Mouse (Mus musculus) intestine, embryonic 14.5 days (tissue): ENCODE data around the gene Spty2d1. TPM values are rescaled to one million over a fixed set of nuclear protein-coding genes. Genes with fewer than 3 reads are reported as not detected.
A peak's percentile ranks its signal among the peaks of the same experiment; 100 is the strongest.

Source experiments
- ATAC-seq: fragments of 200-750 bp; cut with Nextera tagmentation; replicated peaks from 2 replicates; pipeline ENCODE4 v1.8.0; 2017; ENCODE audit warnings: low read depth, moderate number of reproducible peaks, moderate TSS enrichment, moderate library complexity; ENCODE audit not compliant: low FRiP score, low TSS enrichment
- DNase-seq: peaks from one replicate; pipeline ENCODE4 v3.0.0-alpha.2; 2018; ENCODE audit warnings: low spot score
- H3K27ac ChIP-seq: fragments of 300-500 bp; sonication (generic); 2 replicates; pipeline ENCODE4 v1.5.1; 2014; ENCODE audit warnings: low read depth, mild to moderate bottlenecking, control low read depth
- H3K27me3 ChIP-seq: fragments of 300-500 bp; sonication (generic); replicated peaks from 2 replicates; pipeline ENCODE4 v1.6.1; 2014; ENCODE audit warnings: low read length, control low read depth; ENCODE audit not compliant: control insufficient read depth, insufficient read depth
- H3K36me3 ChIP-seq: fragments of 300-500 bp; sonication (generic); 2 replicates; pipeline ENCODE4 v1.6.1; 2014; ENCODE audit warnings: low read length, control low read depth; ENCODE audit not compliant: control insufficient read depth, insufficient read depth
- H3K4me1 ChIP-seq: fragments of 300-500 bp; sonication (generic); replicated peaks from 2 replicates; pipeline ENCODE4 v1.6.1; 2014; ENCODE audit warnings: low read length, control low read depth, mixed read lengths; ENCODE audit not compliant: control insufficient read depth, insufficient read depth
- H3K4me2 ChIP-seq: fragments of 300-500 bp; sonication (generic); 2 replicates; pipeline ENCODE4 v1.6.1; 2014; ENCODE audit warnings: low read length
- H3K4me3 ChIP-seq: fragments of 300-500 bp; sonication (generic); 2 replicates; pipeline ENCODE4 v1.5.1; 2014; ENCODE audit warnings: low read depth, low read length, control low read depth, mixed read lengths
- H3K9ac ChIP-seq: fragments of 300-500 bp; sonication (generic); 2 replicates; pipeline ENCODE4 v1.6.1; 2014; ENCODE audit warnings: mild to moderate bottlenecking, low read length
- H3K9me3 ChIP-seq: fragments of 300-500 bp; sonication (generic); 2 replicates; pipeline ENCODE4 v1.6.1; 2016; ENCODE audit warnings: low read length, control low read depth; ENCODE audit not compliant: control insufficient read depth
- WGBS: fragments of 180-500 bp; shearing (Covaris S2); extraction: QIAGEN DNeasy Blood & Tissue Kit; methylation state at CpG from one replicate; pipeline ENCODE4 v1.1.7; 2014; 5-methylcytosine and 5-hydroxymethylcytosine counted together
- polyA plus RNA-seq: library from polyadenylated mRNA; unstranded; fragments of >200 nt; fragmentation: Nextera tagmentation; extraction: Ambion mirVana; gene quantifications from 2 replicates; pipeline ENCODE4 v1.2.1, GENCODE M21; 2014

Spty2d1 gene
- polyA plus RNA-seq, 1 experiment from 2014 or later = 18.0 TPM

- no peak overlapping the region for H3K4me3 ChIP-seq
- no peak overlapping the region for H3K27ac ChIP-seq
- no peak overlapping the region for H3K4me2 ChIP-seq
- DNase-seq (no peak), ATAC-seq (no peak)
- H3K9me3 ChIP-seq = no peaks in the 10 kb centered on the region
- WGBS = 71% methylated on average over 3 of the region's 3 CpGs
- H3K36me3 ChIP-seq = no peaks in the 10 kb centered on the region
- no peak overlapping the region for H3K9ac ChIP-seq
- no peaks in the 10 kb centered on the region for H3K27me3 ChIP-seq
- H3K4me1 ChIP-seq = peaks cover 13% of the 10 kb centered on the region; the same call in 1 of the 2 replicates
Observed at GRCm38 (mm10) chr7:47016602-47017001, 8.4 kb upstream of the Spty2d1 start.

GRCm38 (mm10) chr7:47015390-47016065, 7.3 kb upstream of the Spty2d1 start:
- 11% methylated on average over 6 of the region's 6 CpGs for WGBS
- H3K27me3 ChIP-seq = no peaks in the 10 kb centered on the region
- no peaks in the 10 kb centered on the region for H3K9me3 ChIP-seq
- ATAC-seq (peak; percentile 99), DNase-seq (peak; percentile 83)
- H3K36me3 ChIP-seq = no peaks in the 10 kb centered on the region
- no peak overlapping the region for H3K9ac ChIP-seq
- peak overlapping the region; percentile 39 for H3K4me2 ChIP-seq
- peak overlapping the region; percentile 38; the same call in 1 of the 2 replicates for H3K27ac ChIP-seq
- H3K4me1 ChIP-seq = peaks cover 13% of the 10 kb centered on the region; the same call in 1 of the 2 replicates
- no peak overlapping the region for H3K4me3 ChIP-seq

GRCm38 (mm10) chr7:47014564-47015389, 6.6 kb upstream of the Spty2d1 start:
- H3K27me3 ChIP-seq = no peaks in the 10 kb centered on the region
- H3K9me3 ChIP-seq = no peaks in the 10 kb centered on the region
- H3K27ac ChIP-seq = peak overlapping the region; percentile 38; the same call in 1 of the 2 replicates
- DNase-seq (no peak), ATAC-seq (no peak)
- H3K4me2 ChIP-seq = no peak overlapping the region
- no peak overlapping the region for H3K4me3 ChIP-seq
- WGBS = 54% methylated on average over 10 of the region's 11 CpGs
- peaks cover 13% of the 10 kb centered on the region; the same call in 1 of the 2 replicates for H3K4me1 ChIP-seq
- H3K9ac ChIP-seq = no peak overlapping the region
- no peaks in the 10 kb centered on the region for H3K36me3 ChIP-seq

- ATAC-seq (no peak), DNase-seq (no peak)
- peaks cover 21% of the 10 kb centered on the region for H3K4me1 ChIP-seq
- H3K4me3 ChIP-seq = no peak overlapping the region
- WGBS = 40% methylated on average over 9 of the region's 9 CpGs
- H3K27me3 ChIP-seq = no peaks in the 10 kb centered on the region
- no peak overlapping the region for H3K9ac ChIP-seq
- no peak overlapping the region for H3K27ac ChIP-seq
- no peak overlapping the region for H3K4me2 ChIP-seq
- no peaks in the 10 kb centered on the region for H3K36me3 ChIP-seq
- no peaks in the 10 kb centered on the region for H3K9me3 ChIP-seq
Observed at GRCm38 (mm10) chr7:47013131-47013767, 5.0 kb upstream of the Spty2d1 start.

GRCm38 (mm10) chr7:47007818-47008167, 418 bp downstream of the Spty2d1 start:
- H3K27me3 ChIP-seq = no peaks in the 10 kb centered on the region
- H3K4me3 ChIP-seq = peak overlapping the region; percentile 75
- 1% methylated on average over 25 of the region's 25 CpGs for WGBS
- ATAC-seq = peak; percentile 71
- peak overlapping the region; percentile 77 for H3K4me2 ChIP-seq
- peaks cover 16% of the 10 kb centered on the region for H3K4me1 ChIP-seq
- H3K9ac ChIP-seq = peak overlapping the region; percentile 67
- no peak for DNase-seq
- H3K36me3 ChIP-seq = no peaks in the 10 kb centered on the region
- H3K9me3 ChIP-seq = no peaks in the 10 kb centered on the region
- H3K27ac ChIP-seq = peak overlapping the region; percentile 84

GRCm38 (mm10) chr7:47007109-47007780, 966 bp downstream of the Spty2d1 start:
- no peak for ATAC-seq
- 15% methylated on average over 21 of the region's 21 CpGs for WGBS
- Histone ChIP-seq H3K4me1 (peaks cover 21% of the 10 kb centered on the region), H3K4me3 (peak overlapping the region; percentile 75), H3K9me3 (no peaks in the 10 kb centered on the region), H3K36me3 (no peaks in the 10 kb centered on the region), H3K9ac (peak overlapping the region; percentile 67), H3K27ac (peak overlapping the region; percentile 84), H3K4me2 (peak overlapping the region; percentile 77), H3K27me3 (no peaks in the 10 kb centered on the region)
- DNase-seq = peak; percentile 64

GRCm38 (mm10) chr7:47003411-47004115, 4.6 kb downstream of the Spty2d1 start:
- Histone ChIP-seq H3K27me3 (no peaks in the 10 kb centered on the region), H3K4me3 (no peak overlapping the region), H3K9me3 (no peaks in the 10 kb centered on the region), H3K36me3 (peaks cover 8% of the 10 kb centered on the region), H3K4me2 (no peak overlapping the region), H3K27ac (no peak overlapping the region), H3K4me1 (peaks cover 42% of the 10 kb centered on the region), H3K9ac (no peak overlapping the region)
- DNase-seq (peak; percentile 24), ATAC-seq (no peak)
- WGBS = 56% methylated on average over 3 of the region's 3 CpGs

GRCm38 (mm10) chr7:47001900-47002275, 6.3 kb downstream of the Spty2d1 start:
- Histone ChIP-seq H3K9ac (no peak overlapping the region), H3K9me3 (no peaks in the 10 kb centered on the region), H3K4me2 (no peak overlapping the region), H3K4me1 (peaks cover 40% of the 10 kb centered on the region), H3K4me3 (no peak overlapping the region), H3K27ac (no peak overlapping the region), H3K27me3 (no peaks in the 10 kb centered on the region), H3K36me3 (peaks cover 25% of the 10 kb centered on the region)
- 52% methylated on average over 4 of the region's 4 CpGs for WGBS
- ATAC-seq (no peak), DNase-seq (peak; percentile 39)
